Mouse (Mus musculus): ENCODE results near the gene Tmem117.

Gene Tmem117

DNA sequence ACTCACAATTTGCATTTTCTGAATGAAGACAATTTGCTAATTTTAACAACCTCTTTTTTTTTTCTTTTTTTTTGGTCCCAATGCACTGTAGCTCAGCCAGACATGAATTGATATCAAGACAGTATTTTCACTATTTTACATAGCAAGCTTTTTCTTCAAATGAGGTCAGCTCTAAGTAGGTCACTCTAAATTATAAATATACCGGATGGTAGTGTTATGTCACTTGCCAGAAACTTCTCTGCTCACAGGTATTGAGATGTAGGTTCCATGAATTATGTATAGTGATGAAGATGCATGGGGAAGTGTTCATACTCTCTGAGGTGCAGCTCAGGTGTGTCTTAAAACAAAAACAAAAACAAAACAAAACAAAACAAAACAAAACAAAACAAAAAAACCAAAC, 264.2 kb downstream of the Tmem117 start:
- no peak for DNase-seq (ENCODE audit: extremely low spot score)

DNA sequence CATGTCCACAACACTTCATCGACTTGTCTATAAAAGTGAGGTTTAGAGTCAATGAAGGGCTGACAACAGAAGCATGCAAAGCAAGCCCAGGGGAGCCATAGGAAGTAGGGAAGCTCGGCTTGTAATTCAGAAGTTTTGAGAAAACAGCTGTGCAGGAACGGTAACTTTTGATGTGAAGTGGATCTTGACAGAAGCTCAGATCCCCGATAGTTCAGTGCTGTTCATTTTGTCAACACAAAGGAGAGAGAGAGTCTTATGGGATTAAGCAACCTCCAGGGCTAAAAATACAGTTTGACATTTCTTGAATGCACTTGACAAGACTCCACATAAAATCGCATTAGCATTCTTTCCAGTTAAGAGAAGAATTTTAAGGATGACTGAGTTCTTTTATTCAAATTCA, 265.1 kb downstream of the Tmem117 start:
- DNase-seq (ENCODE audit: extremely low spot score): no peak

DNA sequence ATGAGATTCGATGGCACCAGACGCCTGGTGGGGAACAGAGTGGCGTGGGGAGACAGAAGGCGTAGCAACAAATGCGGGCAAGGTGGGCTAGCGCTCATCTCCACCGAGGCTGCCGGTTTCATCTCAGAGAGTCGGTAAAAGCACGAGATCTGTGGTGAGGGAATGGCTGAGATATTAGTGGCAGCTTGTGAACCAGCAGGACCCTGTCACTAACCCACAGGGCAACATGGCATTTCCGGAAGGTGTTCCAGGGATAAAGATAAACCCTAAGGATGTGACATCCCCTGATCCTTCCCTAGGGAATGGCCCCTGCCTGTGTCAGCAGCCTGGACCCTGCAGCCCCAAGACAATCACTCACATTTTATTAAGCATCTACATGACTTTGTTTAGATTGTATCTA, 266.6 kb downstream of the Tmem117 start:
- DNase-seq (ENCODE audit: extremely low spot score): no peak

DNA sequence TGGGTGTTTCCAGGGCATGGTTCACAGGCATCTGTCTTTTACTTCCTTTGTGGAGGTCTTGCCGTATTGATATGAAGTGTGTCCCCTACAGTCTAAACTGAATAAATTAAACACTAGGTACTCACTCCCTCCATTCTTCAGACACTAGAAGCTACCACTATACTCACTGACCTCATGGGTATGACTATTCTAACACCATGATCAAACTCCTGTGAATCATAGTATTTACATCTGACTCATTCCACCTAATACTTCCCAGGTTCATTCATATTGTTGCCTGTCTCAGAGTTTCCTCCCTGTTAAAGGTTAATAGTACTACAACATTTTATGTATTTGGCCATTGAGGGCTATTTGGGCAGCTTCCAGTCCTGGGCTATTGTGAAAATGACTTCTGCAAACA, 274.2 kb downstream of the Tmem117 start:
- no peak for DNase-seq (ENCODE audit: extremely low spot score)

DNA sequence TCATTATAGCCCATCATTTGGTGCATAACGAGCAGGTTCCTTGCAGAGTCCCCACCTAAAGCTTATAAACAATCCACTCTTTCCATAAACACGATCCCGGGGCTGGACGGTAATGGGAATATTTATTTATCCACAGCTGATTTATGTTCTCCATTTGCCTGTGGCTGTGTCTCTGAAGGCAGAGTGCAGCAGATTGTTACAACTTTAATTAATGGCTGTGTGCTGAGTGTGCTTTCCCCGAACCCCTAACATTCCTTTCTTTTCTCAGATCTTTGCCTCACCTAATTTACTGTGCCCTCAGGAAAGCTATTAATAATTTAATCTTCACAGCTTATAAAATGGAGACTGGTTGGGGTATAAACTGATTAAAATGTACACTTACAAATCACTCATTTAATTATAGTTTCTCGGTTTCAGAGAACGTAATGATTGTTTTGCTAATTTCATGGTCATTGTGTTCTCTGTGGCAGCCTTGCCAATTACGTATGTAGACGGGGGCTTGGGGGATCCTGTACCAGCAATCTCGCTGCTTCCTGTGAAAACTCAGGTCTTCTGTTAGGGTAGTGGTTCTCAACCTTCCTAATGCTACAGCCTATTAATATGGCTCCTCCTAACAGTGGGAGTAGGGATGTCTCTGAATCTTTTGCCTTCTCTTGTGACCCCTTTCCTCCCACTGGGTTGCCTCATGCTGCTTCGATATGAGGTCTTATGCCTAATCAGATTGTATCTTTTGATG, 275.8 kb downstream of the Tmem117 start:
- DNase-seq (ENCODE audit: extremely low spot score): no peak

DNA sequence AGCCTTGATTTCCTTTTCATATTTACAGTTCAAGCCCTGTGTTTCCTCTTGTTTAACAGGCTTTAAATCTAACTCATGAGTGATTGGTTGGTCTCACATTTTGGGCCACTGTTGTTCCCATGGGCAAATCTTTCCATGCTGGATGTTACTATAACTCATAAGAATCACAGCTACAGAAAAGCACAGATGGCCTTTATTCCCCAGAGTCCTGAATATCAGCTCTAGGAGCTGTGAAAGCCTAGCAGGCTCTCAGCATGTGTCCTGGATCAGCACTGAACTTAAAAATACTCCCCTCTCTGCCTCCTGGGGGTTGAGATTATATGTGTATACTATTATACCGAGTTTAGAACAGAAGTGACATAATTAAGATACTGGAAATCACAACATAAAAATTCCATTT, 292.6 kb downstream of the Tmem117 start:
- DNase-seq (ENCODE audit: extremely low spot score): no peak

DNA sequence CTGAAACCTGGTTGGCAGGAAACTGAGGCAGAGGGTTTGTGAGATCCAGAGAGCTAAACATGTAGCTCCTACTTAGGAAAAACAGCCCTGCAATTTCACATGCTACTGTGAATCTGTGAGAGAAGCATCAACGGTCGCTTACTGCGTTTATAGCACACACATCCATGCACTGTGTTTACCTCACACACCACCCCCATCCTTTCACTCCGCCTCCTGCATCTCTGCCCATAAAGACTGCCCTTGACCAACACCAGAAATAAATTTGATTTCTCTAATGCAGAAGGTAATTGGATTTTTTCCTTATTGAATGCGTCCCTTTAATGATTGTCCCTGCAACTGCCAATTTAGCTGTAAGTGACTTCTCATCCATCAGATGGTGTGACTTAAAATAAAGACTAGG, 299.0 kb downstream of the Tmem117 start:
- DNase-seq (ENCODE audit: extremely low spot score): no peak

DNA sequence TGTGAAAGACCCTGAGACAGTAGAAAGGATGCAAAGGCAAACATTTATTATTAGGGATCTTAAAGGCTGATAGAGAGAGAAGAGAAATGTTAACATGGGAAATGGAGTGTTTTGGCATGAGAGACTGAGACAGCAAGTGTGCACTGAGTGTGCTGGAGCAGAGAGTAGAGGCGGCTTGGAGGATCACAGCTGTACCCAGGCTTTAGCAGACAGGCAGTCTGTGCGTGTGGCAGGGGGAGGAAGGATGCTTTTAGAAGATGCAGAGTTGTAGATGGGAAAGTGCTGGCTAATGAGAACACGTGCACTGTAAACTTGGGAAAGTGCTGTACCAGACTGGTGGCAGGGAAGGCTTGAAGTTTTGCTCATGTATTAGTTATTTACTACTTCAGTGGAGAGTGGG, 301.7 kb downstream of the Tmem117 start:
- no peak for DNase-seq (ENCODE audit: extremely low spot score)

DNA sequence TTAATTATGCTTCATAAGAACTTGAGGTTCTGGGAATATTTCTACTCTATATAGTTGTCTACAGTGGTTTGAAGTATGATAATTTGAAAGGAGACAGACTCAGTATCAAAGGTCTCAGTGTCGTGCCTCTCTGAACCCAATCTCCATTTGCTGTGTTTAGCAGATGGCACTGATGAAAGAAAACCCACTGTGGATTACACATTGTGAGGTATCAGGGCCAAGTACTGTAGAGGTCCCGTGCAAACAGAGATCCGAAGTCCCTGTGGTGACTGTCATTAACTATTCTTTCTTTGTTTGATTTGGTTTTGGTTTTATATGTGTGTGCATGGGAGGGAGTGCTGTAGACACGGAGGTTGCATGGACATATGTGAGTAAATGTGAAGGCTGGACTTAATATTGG, 304.0 kb downstream of the Tmem117 start:
- DNase-seq (ENCODE audit: extremely low spot score): no peak

DNA sequence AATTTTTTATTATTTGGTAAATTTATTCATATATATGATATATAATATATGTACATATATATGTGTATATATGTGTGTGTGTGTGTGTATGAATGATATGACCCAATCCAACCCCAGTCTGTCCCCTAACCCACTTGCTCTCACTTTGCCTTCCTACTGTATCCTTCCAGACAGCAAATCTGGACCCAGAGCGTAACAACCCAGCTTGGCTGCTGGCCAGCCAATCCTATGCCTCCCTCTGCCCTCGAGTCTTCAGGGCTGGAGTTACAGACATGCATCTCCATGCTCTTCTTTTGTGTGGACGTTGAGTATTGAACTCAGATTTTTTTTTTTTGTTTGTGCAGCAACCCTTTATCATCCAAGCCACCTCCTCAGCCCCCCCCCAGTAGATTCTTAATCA, 304.4 kb downstream of the Tmem117 start:
- DNase-seq (ENCODE audit: extremely low spot score): no peak

DNA sequence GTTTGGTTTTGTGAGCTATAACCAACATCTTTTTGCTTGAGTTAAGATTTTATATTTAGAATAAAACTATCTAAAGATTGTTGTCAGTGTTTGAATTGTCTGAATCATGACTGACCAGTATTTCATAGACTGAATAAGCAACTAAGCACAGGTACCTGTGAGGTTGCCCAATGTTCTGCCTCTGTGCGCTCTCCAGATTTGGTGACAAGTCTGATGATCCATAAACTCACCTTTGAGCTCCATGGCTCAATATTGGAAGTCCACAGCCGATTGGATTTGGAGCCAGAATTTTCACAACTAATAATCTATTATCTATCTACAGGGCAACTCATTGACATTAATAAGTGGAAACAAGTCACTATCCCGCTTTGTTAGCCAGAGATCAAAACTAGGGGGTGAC, 312.9 kb downstream of the Tmem117 start:
- DNase-seq (ENCODE audit: extremely low spot score): no peak

DNA sequence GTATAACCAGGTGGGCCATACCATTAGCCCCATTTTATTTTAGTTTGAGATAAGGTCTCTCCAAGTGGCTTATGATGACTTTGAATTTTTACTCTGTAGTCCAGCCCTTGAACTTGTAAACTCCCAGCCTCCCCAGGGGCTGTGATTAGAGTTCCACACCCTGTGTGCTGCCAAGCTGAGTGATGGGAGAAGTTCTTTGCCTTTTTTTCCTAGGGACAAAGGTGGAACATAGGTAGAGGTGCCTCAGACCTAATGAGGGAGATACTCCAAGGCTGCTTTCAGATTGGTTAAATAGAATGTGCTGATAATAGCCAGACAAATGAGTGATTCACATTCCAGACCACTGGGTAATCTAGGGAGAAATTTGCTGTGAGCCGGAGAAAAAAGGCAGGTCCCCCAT, 313.4 kb downstream of the Tmem117 start:
- no peak for DNase-seq (ENCODE audit: extremely low spot score)

DNA sequence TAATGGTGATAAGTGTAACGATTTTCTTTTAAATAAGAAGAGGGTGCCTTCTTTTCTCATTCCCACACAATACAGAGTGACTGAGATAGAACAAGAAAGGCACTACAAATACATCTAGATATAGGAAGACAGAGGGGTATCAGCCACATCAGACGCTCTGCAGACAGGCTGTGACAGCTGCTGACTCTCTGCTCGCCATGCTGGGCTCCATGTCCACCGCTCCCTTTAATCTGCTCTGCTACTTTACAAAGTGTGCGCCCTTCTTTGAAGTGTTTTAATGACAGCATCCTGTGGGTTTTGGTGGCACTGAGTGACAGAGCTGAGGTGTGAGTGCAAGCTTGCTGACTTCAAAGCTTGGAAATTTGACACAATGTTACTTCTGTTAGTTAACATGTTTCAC, 314.9 kb downstream of the Tmem117 start:
- DNase-seq (ENCODE audit: extremely low spot score): no peak

DNA sequence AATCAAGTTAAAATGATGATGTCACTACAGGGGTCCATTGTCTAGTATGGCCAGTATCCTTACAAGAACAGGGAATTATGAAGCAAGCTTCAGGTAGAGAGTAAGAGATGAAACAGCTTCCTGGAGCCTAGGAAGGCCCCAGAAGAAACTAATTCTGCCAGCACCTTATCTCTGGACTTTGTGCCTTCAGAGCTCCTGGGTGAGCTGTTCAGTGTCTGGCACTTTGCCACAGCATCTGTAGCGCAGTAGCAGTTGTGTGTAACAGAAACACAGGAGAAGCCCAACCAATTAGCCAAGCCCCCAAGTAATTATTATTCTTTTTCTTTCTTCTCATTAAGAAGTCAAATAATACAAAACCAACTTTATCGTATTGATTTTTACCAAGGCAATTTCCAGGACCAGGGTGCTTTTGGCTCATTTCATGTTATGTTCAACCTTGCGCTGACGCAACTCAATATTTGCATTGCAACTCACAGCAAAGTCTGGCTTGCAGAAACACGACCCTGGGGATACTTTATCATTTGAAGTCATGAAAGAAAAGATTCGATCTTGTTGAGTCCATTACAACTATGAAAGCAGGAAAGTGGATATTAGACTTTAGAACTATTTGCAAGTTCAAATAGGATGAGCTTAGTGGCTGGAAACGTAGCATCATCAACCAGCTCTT, 322.5 kb downstream of the Tmem117 start:
- DNase-seq (ENCODE audit: extremely low spot score): no peak

DNA sequence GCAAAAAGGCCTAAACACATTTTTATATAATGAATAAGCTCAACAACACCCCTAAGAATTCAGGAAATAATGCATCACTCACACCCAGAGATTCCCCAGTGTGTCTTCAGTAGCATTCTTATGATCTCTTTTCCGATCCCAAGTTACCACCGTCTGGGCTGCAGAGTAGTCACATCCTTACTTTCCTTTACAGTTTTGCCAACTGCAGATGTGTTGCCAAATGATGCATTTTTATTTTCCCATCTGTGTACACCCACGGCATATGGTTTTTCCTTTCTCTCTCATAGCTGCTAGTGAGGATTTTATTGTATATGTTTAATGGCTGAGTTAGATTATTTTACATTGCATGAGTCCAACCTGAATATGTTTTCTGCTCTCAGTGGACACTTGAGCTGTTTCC, 327.7 kb downstream of the Tmem117 start:
- DNase-seq (ENCODE audit: extremely low spot score): no peak

DNA sequence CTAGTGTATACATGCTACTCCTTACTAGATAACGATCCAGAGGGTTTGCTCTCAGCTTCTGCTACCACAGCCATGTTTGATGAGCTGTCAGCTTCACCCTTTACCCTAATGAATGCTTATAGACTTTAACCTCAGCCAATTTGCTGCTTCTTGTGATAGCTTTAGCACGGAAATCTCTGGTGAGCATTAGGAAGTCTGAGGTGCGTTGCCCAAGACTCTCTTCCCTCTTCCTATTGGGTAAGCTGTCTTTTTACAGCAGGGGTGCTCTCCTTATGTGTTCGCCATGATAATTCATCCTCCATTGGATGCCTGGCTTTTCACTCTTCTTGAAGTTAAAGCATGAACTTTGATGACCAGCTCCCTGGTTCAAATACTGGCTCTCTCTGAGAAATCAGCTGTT, 328.2 kb downstream of the Tmem117 start:
- DNase-seq (ENCODE audit: extremely low spot score): no peak

DNA sequence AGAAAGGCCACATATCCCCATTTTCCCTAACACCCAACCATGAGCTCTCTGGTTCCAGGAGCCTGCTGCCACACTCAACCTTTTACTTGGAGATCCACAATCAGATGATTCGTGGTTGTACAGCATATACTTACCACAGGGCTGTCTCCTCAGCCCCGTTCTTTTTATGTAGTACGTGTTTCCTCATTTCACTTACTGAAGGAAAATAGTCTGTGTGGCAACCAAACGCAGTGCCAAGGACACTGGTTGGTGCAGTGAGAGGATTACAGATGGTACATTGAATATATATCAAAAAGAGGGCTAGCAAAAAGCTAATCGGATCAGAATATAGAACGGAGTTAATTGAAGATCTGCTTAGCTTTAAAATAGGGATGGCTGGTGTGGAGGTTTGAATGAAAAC, 338.0 kb downstream of the Tmem117 start:
- DNase-seq (ENCODE audit: extremely low spot score): no peak

DNA sequence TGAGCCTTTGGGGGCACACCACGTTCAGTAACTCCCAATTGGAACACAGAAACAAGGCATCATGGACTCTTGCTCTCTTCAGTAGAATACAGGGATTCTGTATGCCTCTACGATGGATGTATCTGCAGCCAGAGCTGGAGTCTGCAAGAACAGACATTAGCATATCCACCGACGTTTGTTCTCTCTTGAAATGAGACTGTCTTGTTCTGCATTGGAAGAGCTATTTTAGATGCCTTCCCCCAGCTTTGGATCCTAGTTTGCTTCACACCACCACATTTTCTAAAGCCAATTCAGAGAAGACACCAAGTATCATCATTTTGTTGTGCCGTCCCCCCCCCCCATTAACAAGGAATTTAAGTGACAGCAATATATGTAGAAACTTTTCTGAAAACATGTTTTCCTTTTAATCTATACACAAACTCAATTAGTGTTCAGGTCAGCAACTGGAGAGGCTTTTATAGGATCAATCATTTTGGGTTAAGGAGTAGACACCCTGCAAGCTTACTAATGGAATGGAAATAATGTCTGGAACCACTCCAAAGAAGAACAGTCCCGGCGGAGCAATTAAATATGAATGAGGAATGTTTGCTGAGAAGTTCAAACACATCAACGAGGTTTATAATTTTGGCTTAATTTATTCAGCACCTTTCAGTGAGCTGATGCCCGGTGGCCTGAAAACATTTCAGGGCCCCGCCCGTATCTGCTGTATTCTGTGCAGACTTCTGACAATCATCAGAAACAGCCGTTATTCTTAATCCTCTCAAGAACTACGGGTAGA, 339.6 kb downstream of the Tmem117 start:
- DNase-seq (ENCODE audit: extremely low spot score): no peak

DNA sequence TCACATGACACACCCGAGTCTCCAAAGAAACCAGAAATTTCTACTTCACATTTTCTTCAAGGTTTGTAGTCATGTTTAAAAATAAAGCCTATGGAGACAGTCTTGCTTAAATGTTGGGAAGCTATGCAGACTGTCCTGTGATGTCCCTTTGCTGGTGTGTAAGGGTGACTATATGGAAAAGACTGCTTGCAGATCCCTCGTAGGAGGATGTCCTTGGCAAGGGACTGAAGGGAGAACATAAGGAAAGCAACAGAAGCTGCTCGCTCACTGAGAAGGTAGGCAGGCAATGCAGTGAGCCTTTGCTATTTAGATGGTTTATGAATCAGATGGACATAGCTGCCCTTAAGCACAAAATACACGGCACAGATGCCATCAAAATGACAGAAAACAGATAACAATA, 352.8 kb downstream of the Tmem117 start:
- DNase-seq (ENCODE audit: extremely low spot score): no peak

DNA sequence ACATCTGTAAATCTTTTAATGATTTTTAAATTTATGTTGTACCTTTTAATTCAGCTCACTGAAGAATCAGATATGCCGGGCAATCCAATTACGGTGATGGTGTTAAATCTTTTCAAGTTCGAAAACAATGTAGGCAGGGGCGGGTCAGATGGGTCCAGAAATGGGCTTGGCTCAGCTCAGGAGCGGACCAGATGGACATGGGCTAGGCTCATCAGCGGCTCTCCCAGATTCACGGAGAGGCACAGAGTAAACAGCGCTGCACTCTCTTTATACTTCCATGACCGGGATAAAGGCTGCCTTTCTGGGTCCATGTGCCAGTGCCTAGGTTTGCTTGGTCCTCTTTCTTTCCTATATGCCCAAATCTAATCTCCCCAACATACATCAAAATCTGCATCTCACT, 366.3 kb downstream of the Tmem117 start:
- no peak for DNase-seq (ENCODE audit: extremely low spot score)

DNA sequence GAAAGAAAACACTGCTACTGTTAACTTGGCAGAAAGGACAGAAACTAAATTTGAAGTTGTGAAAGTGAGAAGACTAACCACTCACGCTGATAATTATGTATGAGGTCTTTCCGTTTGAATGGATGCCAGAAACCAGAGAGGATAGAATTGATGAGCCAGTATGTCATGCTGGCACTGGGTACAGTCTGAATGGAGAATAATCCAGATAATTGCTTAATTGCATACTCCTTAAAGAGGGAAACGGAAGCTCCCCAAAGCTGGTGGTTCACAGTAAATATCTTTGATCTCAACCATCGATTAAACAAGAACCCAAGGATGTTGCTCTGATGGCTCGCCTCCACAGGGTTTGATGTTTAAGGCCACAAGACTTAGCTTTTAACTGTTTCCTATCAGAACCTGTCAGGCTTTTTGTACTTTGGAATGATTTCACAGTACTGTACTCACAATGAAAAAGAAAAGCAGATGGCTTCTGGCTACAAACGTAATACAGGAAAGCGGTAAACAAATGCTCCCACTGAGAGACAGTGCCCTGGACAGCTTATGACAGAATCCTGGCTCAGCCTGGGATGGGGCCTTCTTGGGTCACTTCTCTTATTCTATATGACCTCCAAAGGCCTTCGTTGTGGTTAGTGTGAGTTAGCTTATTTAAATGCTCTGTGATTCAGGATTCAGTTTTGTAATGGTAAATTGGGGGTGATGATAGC, 376.2 kb downstream of the Tmem117 start:
- DNase-seq (ENCODE audit: extremely low spot score): no peak

DNA sequence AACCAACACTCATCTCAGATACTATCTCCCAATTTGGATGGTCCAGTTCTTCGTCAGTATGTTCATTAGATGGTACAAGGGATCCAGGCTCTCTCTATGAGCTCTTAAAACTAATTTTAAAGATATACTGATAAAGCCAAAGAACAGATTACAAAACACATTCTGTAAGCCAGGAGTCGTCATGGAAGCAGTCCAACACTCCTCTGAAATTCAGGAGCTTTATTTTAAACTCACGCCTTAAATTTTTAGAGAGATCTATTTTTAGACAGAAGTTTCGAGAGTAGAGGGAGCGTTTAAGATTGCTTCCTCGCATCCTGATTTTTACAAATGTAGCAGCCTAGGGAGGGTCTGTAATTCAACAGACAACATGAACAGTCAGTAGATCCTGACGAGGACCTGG, 393.2 kb downstream of the Tmem117 start:
- no peak for DNase-seq (ENCODE audit: extremely low spot score)

All from embryo, embryonic 9.5 days (tissue).